ENCODE assay signal across 2 mouse cellular contexts in genomic region chr15:79519400-79520220, GRCm38 (mm10).
TF ChIP-seq lines count a peak whose summit lies in the region.

No protein-coding gene starts in this region.

TF ChIP-seq in CH12.LX, 34 proteins besides CTCF, POLR2A, EP300 and RAD21 (continued from another document):
- TF ChIP-seq GABPA (IDR thresholded peaks at IDR 0.05; ENCODE audit: insufficient replicate concordance, low read depth, low read length), result no peak
- TF ChIP-seq MAFK (IDR thresholded peaks at IDR 0.05; ENCODE audit: insufficient replicate concordance, low read length), result no peak
- 0 out of 2 replicates have a peak, but pooled peaks have one; percentile 44 for TF ChIP-seq TBP (conservative IDR thresholded peaks at IDR 0.05; ENCODE audit: low read depth, low read length)
- TF ChIP-seq POLR2AphosphoS2 (IDR thresholded peaks at IDR 0.05; ENCODE audit: low read depth, low read length), result no peak
- TF ChIP-seq ZNF384 (IDR thresholded peaks at IDR 0.05; ENCODE audit: low read depth, low read length), result peak; percentile 93
- TF ChIP-seq MEF2A (IDR thresholded peaks at IDR 0.05; ENCODE audit: borderline replicate concordance, low read depth, low read length), result no peak
- TF ChIP-seq USF2 (conservative IDR thresholded peaks at IDR 0.05; ENCODE audit: low read depth, low read length), result no peak
- TF ChIP-seq ELF1 (IDR thresholded peaks at IDR 0.05; ENCODE audit: low read depth, low read length), result peak; percentile 59; the same call in 1 of the 2 replicates
- no peak for TF ChIP-seq E2F4 (IDR thresholded peaks at IDR 0.05; ENCODE audit: insufficient replicate concordance, low read depth, low read length)

TF ChIP-seq in MEL, 35 proteins besides CTCF, POLR2A, EP300 and RAD21 (continued from another document):
- TF ChIP-seq CHD2 (IDR thresholded peaks at IDR 0.05; ENCODE audit: low read length), result no peak
- no peak for TF ChIP-seq BHLHE40 (IDR thresholded peaks at IDR 0.05; ENCODE audit: borderline replicate concordance, low read depth, low read length)
- TF ChIP-seq RCOR1 (IDR thresholded peaks at IDR 0.05; ENCODE audit: low read depth, low read length), result no peak
